ENCODE assay signal across 9 mouse cellular contexts in genomic region chr3:79887161-79887855, GRCm38 (mm10). TPM values are rescaled to one million over a fixed set of nuclear protein-coding genes. Genes with fewer than 3 reads are reported as not detected.
A peak's percentile ranks its signal among the peaks of the same experiment; 100 is the strongest.
DNase-seq lines count a peak whose midpoint lies in the region; ATAC-seq lines count a peak whose summit lies in the region.
"Had no signal": no experiment of that assay in that cellular context is flagged by ENCODE, and none has a peak within 500 bp of the region (broad histone marks: within the 10 kb centered on the region; RNA-seq: fewer than 3 reads in every experiment).

No protein-coding gene starts in this region.

- H3K9me3 ChIP-seq in megakaryocyte, embryonic 14.5 days, result no peaks in the 10 kb centered on the region
- H3K9me3 ChIP-seq in hindbrain, embryonic 14.5 days (ENCODE audit: control insufficient read depth, low read length), result no peaks in the 10 kb centered on the region
- H3K9me3 ChIP-seq: liver, embryonic 13.5 days had no signal

- H3K4me1 ChIP-seq in megakaryocyte, embryonic 14.5 days, result peaks cover 38% of the 10 kb centered on the region
- H3K4me1 ChIP-seq in hindbrain, embryonic 14.5 days (replicated peaks; ENCODE audit: control insufficient read depth, insufficient read depth, low read length), result no peaks in the 10 kb centered on the region

- H3K27ac ChIP-seq in hindbrain, embryonic 14.5 days, result peak overlapping the region; percentile 38; the same call in 1 of the 2 replicates
- H3K27ac ChIP-seq: liver, embryonic 13.5 days had no signal

- H3K36me3 ChIP-seq in megakaryocyte, embryonic 14.5 days (replicated peaks; ENCODE audit: low read length), result no peaks in the 10 kb centered on the region
- H3K36me3 ChIP-seq in hindbrain, embryonic 14.5 days (replicated peaks; ENCODE audit: control insufficient read depth, insufficient read depth), result no peaks in the 10 kb centered on the region
- H3K36me3 ChIP-seq: liver, embryonic 13.5 days had no signal

- H3K4me2 ChIP-seq in hindbrain, embryonic 14.5 days (replicated peaks), result peak overlapping the region; percentile 29; the same call in 1 of the 2 replicates

- ATAC-seq in megakaryocyte, adult 5-6 weeks (ENCODE audit: poor library complexity, severe bottlenecking), result no peak
- no peak for ATAC-seq in hindbrain, embryonic 14.5 days (ENCODE audit: low FRiP score)

- peak; percentile 81 for DNase-seq in heart, adult 11 months
- no peak for DNase-seq in heart, postnatal 4 days
- no peak for DNase-seq in hindbrain, embryonic 14.5 days (ENCODE audit: low spot score)
- DNase-seq in skeletal muscle tissue, adult 2 months (ENCODE audit: low read depth, low spot score), result peak; percentile 25
- DNase-seq in thymus, postnatal 0 days (ENCODE audit: low spot score), result no peak
- DNase-seq in adrenal gland, postnatal 14 days, result no peak
- DNase-seq: liver, embryonic 13.5 days had no signal

- H3K4me3 ChIP-seq in megakaryocyte, embryonic 14.5 days (replicated peaks), result peak overlapping the region; percentile 89
- no peak overlapping the region for H3K4me3 ChIP-seq in hindbrain, embryonic 14.5 days (replicated peaks; ENCODE audit: low read length)

- 48% methylated on average over 8 of the region's 8 CpGs for WGBS in hindbrain, embryonic 14.5 days

- H3K9ac ChIP-seq in hindbrain, embryonic 14.5 days, result no peak overlapping the region
- H3K9ac ChIP-seq: liver, embryonic 13.5 days had no signal

- peaks cover 3% of the 10 kb centered on the region for H3K27me3 ChIP-seq in megakaryocyte, embryonic 14.5 days (replicated peaks)
- no peaks in the 10 kb centered on the region for H3K27me3 ChIP-seq in hindbrain, embryonic 14.5 days (ENCODE audit: control insufficient read depth, insufficient read depth, low read length)

RNA-seq across cellular contexts. Expression of gene Fam198b, which starts 3.0 kb away (rescaled TPM):
- 100 to 1,000 TPM; 116 to 133 TPM for total RNA-seq in heart, postnatal 4 days (2021)
- 0.08 TPM in 1 of 2 replicates, not detected in the other for polyA plus RNA-seq in megakaryocyte, embryonic 14.5 days (2012; ENCODE audit: insufficient read depth, low replicate concordance)
- 0.40 and 0.55 TPM in 2 replicates for total RNA-seq in megakaryocyte, adult 5-6 weeks (2015)
- total RNA-seq in megakaryocyte, adult 5-6 weeks (2017), result 0.73 and 1.0 TPM in 2 replicates
- polyA plus RNA-seq in hindbrain, embryonic 14.5 days (2014; fragmentation: Nextera tagmentation; extraction: Ambion mirVana), result 1.7 and 4.8 TPM in 2 replicates
- 2.4 and 3.2 TPM in 2 replicates for polyA plus RNA-seq in thymus, postnatal 0 days (2015; fragmentation: Nextera tagmentation; extraction: Ambion mirVana)
- total RNA-seq in adrenal gland, postnatal 14 days (2021), result 27.3 and 31.0 TPM in 2 replicates

RNA-seq across cellular contexts. Expression of gene Tmem144, which starts 34.7 kb away (rescaled TPM):
- total RNA-seq in heart, postnatal 4 days (2021), result 10 to 100 TPM; 10.4 to 10.6 TPM
- polyA plus RNA-seq in megakaryocyte, embryonic 14.5 days (2012; ENCODE audit: insufficient read depth, low replicate concordance), result not detected in 2 replicates
- 1.9 and 2.7 TPM in 2 replicates for total RNA-seq in megakaryocyte, adult 5-6 weeks (2015)
- 1.2 and 1.5 TPM in 2 replicates for total RNA-seq in megakaryocyte, adult 5-6 weeks (2017)
- polyA plus RNA-seq in hindbrain, embryonic 14.5 days (2014; fragmentation: Nextera tagmentation; extraction: Ambion mirVana), result 1.2 and 2.0 TPM in 2 replicates
- 1.6 TPM in 2 replicates for polyA plus RNA-seq in thymus, postnatal 0 days (2015; fragmentation: Nextera tagmentation; extraction: Ambion mirVana)
- 8.6 and 11.0 TPM in 2 replicates for total RNA-seq in adrenal gland, postnatal 14 days (2021)

Comparison
In these comparisons a context has a peak if more than half of its experiments do, and no peak if none do; other contexts are left out.
1. DNase-seq: peak in heart, adult 11 months (single experiment) and skeletal muscle tissue, adult 2 months (single experiment); none in heart, postnatal 4 days (single experiment), hindbrain, embryonic 14.5 days (single experiment), thymus, postnatal 0 days (single experiment) and adrenal gland, postnatal 14 days (single experiment).
2. RNA of gene Fam198b, which starts 3.0 kb away (total RNA-seq): 116 to 133 TPM in heart, postnatal 4 days and 27.3 to 31.0 TPM in adrenal gland, postnatal 14 days; 0.40 to 1.0 TPM in megakaryocyte, adult 5-6 weeks; every median in the first group is over 10 times any median in the second.